Mouse (Mus musculus): Measurements from ENCODE around the gene Coro6. TPM values are rescaled to one million over a fixed set of nuclear protein-coding genes. Genes with fewer than 3 reads are reported as not detected.

Coro6 gene
- polyA plus RNA-seq (2015; fragmentation: Nextera tagmentation; extraction: Ambion mirVana): 0.22 and 0.31 TPM in 2 replicates

DNA sequence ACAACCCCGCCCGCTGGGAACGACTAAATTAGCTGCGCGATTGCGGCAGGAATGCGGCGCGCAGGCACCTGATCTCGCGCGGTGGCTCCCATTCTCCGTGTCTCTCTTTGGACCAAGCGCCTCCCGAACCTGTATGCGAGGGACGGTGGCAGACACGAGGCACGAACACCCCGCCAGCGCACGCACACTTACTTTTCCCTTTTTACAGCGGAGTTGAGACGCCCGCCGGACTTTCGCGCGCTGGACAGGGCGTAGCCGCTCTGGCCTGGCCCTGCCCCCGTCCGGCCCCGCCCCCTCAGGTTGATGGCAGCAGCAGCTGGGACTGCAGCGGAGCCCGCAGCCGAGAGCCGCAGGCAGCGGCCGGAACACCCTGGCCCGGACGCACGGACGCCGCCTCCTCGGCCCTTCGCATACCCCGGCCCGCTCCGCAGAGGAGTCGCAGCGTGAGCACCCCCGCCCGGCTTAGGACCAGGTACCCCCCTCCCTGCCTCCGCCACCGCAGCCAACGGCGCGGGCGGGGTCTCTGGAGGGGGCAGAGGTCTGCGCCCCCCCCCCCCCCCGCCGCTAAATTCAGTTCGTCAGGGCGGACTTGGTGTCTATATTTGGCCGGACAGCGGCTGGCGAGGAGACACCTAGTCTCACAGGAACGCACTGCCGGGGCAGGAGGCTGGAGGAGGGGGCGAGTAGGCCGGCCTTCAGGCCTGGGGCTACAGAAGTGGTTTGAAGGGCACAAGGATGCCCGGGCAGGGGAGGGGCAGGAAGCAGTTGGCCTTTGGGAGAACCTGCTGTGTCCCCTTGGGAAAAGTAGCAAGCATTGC lies at the start of gene Coro6:
Gene Coro6 (plus strand): TSS at position 129 of the 818 bp plus-strand sequence.
- Histone ChIP-seq H3K4me1 (replicated peaks) (peaks cover 16% of the 10 kb centered on the region), H3K27me3 (peaks cover 83% of the 10 kb centered on the region), H3K9ac (peak within 1 kb of the TSS; percentile 69), H3K9me3 (no peaks in the 10 kb centered on the region), H3K36me3 (peaks cover 9% of the 10 kb centered on the region), H3K4me3 (peak within 1 kb of the TSS; percentile 53), H3K27ac (replicated peaks) (no peak within 1 kb of the TSS), H3K4me2 (peak within 1 kb of the TSS; percentile 99)
- WGBS: 1% methylated on average over 68 of the region's 73 CpGs
- peak; percentile 60; the same call in 1 of the 2 replicates for ATAC-seq (ENCODE audit: low read depth)

DNA sequence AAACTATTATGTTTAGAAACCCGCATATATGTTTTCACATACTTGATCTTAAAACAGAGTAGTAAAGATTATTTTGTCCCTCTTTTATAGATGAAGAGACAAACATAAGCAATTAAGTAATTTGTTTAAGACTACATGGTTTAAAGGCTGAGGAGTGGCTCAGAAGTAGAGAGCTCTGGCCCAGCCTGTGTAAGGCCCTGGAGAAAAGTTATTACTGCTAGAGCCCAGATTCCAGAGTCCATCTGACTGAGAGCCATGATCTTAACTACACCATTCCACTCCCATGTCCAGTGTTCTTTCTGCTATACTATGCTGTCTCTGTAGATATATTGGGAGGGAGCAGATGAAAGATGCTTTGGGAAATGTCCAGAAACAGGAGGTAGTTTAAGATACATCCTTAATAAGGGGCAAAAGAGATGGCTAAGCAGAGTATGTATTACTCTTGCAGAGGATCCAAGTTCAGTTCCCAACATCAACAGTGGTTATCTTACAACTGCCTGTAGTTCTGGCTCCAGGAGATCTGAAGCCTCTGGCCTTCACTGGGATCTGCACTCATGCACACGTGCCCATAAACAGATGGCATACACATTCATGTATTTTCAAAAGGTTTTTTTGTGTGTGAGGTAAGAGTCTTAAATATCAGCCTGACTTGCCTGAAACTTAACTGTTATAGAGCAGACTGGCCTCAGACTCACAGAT lies 47.9 kb upstream of the Coro6 start:
- Histone ChIP-seq H3K27ac (replicated peaks) (no peak overlapping the region), H3K4me3 (no peak overlapping the region), H3K4me1 (replicated peaks) (no peaks in the 10 kb centered on the region), H3K27me3 (no peaks in the 10 kb centered on the region), H3K9me3 (no peaks in the 10 kb centered on the region), H3K9ac (no peak overlapping the region), H3K36me3 (0 out of 2 replicates have a peak, but pooled peaks cover under 1% of the 10 kb centered on the region), H3K4me2 (no peak overlapping the region)
- ATAC-seq (ENCODE audit: low read depth): no peak
- 86% methylated on average over 2 of the region's 2 CpGs for WGBS

DNA sequence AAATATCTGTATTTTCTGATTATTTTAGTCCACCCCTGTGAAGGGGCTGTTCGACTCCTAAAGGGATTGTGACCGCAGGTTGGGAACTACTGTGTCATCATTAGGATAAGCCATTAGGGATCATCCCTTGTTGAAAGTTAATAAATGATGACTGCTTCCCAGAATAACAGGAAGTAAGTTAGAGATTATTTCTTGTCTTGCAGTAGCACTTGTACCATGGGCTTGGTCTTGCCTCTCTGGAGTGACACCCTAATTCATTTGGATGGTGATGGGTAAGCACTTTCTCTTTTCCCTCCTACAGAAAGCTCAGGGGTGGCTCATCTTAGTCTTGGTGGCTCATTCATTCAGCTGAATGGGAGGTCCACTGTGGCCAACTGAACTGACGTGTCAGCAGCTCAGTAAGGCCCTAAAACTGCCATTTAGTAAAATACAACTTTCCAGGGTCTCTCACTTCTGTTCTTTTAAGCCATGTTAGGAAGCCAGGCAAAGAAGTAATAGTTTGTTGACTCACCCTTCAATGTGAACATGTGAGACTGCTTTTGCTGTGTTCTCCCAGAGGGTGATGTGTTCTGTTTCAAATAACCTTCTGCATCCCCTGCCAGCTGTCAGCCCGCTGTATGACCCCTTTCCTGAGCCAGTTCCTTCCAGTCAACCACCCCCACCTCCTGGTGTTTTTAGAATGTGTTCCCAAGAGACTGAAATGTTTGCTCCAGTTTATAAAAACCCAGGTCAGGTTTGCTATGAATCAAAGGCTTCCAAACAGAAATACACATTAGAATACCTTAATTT lies 45.8 kb upstream of the Coro6 start:
- no peak for ATAC-seq (ENCODE audit: low read depth)
- no peak overlapping the region for H3K4me3 ChIP-seq
- 61% methylated on average over 4 of the region's 4 CpGs for WGBS
- H3K4me2 ChIP-seq: no peak overlapping the region
- H3K36me3 ChIP-seq: peaks cover 4% of the 10 kb centered on the region
- no peaks in the 10 kb centered on the region for H3K9me3 ChIP-seq
- H3K4me1 ChIP-seq (replicated peaks): no peaks in the 10 kb centered on the region
- H3K27me3 ChIP-seq: no peaks in the 10 kb centered on the region
- no peak overlapping the region for H3K27ac ChIP-seq (replicated peaks)
- H3K9ac ChIP-seq: no peak overlapping the region

DNA sequence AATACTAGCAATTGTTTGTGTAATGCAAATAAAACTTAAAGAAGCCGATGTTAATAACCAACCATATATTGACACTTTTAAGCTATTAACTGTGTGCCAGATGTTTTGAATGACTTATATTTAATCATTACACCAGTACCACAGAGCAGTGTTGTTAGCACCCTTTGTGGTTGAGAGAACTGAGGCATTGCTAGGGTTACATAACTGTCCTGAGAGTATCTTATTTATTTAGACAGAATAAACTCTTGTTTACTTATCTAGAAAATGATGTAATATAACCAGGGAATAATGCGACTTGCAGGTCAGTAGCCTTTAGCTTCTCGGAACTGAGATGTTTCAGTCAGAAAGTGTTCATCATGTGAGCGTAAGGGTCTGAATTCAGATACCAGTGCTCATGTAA lies 44.2 kb upstream of the Coro6 start:
- no peaks in the 10 kb centered on the region for H3K27me3 ChIP-seq
- WGBS: 93% methylated on average over 4 of the region's 4 CpGs

DNA sequence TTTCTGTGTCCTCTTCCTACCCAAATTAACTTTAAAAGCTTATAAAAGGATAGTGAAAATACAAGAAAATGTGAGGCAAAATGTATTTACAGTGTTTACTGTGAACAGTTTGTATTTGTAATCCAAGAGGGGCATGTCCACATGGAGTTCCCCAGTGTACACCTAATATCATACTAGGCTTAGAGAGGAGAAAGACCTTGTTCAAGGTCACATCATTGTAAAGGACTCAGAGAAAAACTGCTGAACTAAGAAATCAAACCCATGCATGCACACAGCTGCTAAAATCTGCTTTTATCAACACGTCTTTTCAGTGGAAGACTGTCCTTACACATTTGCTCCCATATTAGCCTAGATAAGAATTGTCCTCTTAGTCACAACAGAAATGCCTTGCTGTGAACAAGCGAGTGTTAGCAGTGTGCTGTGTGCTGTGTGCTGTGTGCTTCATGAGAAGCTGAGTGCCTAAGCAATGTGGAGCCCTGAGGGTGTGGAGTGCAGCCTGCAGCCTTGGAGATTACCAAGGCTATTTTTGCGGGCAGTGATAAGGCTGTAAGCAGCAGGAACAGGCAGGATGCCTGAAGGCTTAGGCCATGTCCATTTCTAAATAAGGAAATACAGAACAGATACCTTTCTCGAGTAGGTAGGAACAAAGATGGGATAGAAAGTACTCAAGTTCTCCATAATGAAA lies 38.9 kb upstream of the Coro6 start:
- H3K4me1 ChIP-seq (replicated peaks): no peaks in the 10 kb centered on the region
- peaks cover 38% of the 10 kb centered on the region for H3K36me3 ChIP-seq
- H3K4me2 ChIP-seq: no peak overlapping the region
- no peak overlapping the region for H3K27ac ChIP-seq (replicated peaks)
- ATAC-seq (ENCODE audit: low read depth): no peak
- H3K9me3 ChIP-seq: no peaks in the 10 kb centered on the region
- no peak overlapping the region for H3K4me3 ChIP-seq
- no peak overlapping the region for H3K9ac ChIP-seq
- no peaks in the 10 kb centered on the region for H3K27me3 ChIP-seq
- WGBS: 88% methylated on average over 4 of the region's 4 CpGs

More for the DNA sequence above, 44.2 kb upstream of the Coro6 start:
- Histone ChIP-seq H3K9ac (no peak overlapping the region), H3K36me3 (peaks cover 17% of the 10 kb centered on the region), H3K27ac (replicated peaks) (no peak overlapping the region), H3K4me3 (no peak overlapping the region), H3K4me1 (replicated peaks) (no peaks in the 10 kb centered on the region), H3K9me3 (no peaks in the 10 kb centered on the region), H3K4me2 (no peak overlapping the region)
- no peak for ATAC-seq (ENCODE audit: low read depth)

DNA sequence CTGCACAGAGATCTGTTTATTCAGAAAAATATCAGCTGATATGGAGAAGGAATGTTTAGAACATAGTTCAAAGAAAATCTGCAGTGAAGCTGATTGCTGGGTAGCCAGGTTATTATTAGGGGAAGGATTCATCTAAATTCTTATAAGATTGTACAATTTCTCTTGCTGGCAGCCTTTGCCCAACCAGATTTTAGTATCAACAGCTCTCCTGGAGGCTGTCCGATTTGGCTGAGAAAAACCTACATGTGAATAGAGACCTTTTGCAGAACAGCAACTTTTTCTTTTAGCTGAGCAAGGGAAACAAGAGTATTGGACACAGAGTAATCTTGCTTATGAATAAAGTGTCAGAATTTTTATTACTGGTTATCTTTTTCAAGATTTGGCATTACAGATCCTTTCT lies 33.8 kb upstream of the Coro6 start:
- Histone ChIP-seq H3K4me3 (no peak overlapping the region), H3K4me1 (replicated peaks) (no peaks in the 10 kb centered on the region), H3K9ac (no peak overlapping the region), H3K27me3 (no peaks in the 10 kb centered on the region), H3K36me3 (peaks cover 35% of the 10 kb centered on the region), H3K27ac (replicated peaks) (no peak overlapping the region), H3K9me3 (no peaks in the 10 kb centered on the region), H3K4me2 (no peak overlapping the region)
- no peak for ATAC-seq (ENCODE audit: low read depth)
- WGBS: 94% methylated on average over 1 of the region's 1 CpGs

DNA sequence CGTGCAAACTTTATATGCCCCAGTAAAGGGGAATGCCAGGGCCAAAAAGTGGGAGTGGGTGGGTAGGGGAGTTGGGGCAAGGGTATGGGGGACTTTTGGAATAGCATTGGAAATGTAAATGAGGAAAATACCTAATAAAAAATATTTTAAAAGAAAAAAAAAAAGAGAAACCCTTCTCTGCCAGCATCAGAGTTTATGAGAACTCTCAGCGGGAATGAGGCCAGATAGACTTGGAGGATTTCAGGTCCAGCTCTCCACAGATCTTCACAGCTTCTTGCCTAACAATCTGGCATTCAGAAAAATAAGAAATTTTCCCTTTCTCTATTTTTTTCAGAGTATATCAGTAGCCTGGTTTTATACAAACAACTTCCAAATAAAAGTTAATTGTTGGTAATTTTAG lies 25.2 kb upstream of the Coro6 start:
- no peaks in the 10 kb centered on the region for H3K27me3 ChIP-seq
- H3K27ac ChIP-seq (replicated peaks): no peak overlapping the region
- H3K9ac ChIP-seq: no peak overlapping the region
- H3K4me2 ChIP-seq: no peak overlapping the region
- 89% methylated on average over 2 of the region's 2 CpGs for WGBS
- no peak for ATAC-seq (ENCODE audit: low read depth)
- H3K36me3 ChIP-seq: peaks cover 36% of the 10 kb centered on the region
- H3K4me3 ChIP-seq: no peak overlapping the region
- H3K9me3 ChIP-seq: no peaks in the 10 kb centered on the region
- H3K4me1 ChIP-seq (replicated peaks): no peaks in the 10 kb centered on the region

DNA sequence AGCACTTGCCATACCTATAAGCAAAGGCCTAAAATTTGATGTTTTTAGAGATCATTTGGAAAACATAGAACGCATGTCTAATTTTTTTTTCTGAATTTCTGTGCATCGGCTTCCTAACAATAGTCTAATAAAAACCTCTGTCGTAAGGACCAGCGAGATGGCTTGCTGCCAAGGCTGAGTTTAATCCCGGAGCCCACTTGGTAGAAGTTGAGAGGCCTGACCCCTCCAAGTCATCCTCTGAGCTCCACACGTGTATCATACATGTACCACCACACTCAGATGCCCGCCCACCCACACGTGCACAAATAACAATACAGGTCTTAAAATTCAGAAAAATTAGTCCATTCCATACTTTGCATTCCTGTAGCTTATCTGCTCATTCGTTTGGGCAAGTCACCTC lies 22.1 kb upstream of the Coro6 start:
- no peaks in the 10 kb centered on the region for H3K27me3 ChIP-seq
- no peak overlapping the region for H3K4me2 ChIP-seq
- no peaks in the 10 kb centered on the region for H3K4me1 ChIP-seq (replicated peaks)
- ATAC-seq (ENCODE audit: low read depth): no peak
- H3K9ac ChIP-seq: no peak overlapping the region
- 93% methylated on average over 9 of the region's 9 CpGs for WGBS
- H3K27ac ChIP-seq (replicated peaks): no peak overlapping the region
- peaks cover 48% of the 10 kb centered on the region for H3K36me3 ChIP-seq
- H3K9me3 ChIP-seq: no peaks in the 10 kb centered on the region
- H3K4me3 ChIP-seq: no peak overlapping the region

DNA sequence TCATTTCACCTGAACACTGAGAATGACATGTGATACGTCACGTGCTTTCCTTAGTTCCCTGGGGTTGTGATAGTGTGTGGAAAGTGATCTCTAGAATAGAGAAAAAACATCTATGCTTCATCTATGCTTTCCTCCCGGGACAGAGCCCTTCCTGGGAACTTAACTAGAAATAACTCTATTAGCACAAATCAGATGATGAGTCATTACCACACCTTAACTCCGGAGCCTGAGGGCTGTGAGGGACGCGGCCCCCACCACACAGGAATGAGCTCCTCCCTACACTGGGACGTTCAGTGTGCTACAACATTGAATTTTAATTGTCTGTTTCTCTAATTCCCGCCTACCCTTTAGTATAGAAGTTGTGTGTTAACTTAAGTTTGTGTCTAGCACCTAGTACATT lies 21.2 kb upstream of the Coro6 start:
- Histone ChIP-seq H3K27me3 (no peaks in the 10 kb centered on the region), H3K9ac (no peak overlapping the region), H3K4me3 (no peak overlapping the region), H3K27ac (replicated peaks) (no peak overlapping the region), H3K4me1 (replicated peaks) (no peaks in the 10 kb centered on the region), H3K4me2 (no peak overlapping the region), H3K9me3 (no peaks in the 10 kb centered on the region), H3K36me3 (peaks cover 48% of the 10 kb centered on the region)
- WGBS: 91% methylated on average over 8 of the region's 8 CpGs
- no peak for ATAC-seq (ENCODE audit: low read depth)

DNA sequence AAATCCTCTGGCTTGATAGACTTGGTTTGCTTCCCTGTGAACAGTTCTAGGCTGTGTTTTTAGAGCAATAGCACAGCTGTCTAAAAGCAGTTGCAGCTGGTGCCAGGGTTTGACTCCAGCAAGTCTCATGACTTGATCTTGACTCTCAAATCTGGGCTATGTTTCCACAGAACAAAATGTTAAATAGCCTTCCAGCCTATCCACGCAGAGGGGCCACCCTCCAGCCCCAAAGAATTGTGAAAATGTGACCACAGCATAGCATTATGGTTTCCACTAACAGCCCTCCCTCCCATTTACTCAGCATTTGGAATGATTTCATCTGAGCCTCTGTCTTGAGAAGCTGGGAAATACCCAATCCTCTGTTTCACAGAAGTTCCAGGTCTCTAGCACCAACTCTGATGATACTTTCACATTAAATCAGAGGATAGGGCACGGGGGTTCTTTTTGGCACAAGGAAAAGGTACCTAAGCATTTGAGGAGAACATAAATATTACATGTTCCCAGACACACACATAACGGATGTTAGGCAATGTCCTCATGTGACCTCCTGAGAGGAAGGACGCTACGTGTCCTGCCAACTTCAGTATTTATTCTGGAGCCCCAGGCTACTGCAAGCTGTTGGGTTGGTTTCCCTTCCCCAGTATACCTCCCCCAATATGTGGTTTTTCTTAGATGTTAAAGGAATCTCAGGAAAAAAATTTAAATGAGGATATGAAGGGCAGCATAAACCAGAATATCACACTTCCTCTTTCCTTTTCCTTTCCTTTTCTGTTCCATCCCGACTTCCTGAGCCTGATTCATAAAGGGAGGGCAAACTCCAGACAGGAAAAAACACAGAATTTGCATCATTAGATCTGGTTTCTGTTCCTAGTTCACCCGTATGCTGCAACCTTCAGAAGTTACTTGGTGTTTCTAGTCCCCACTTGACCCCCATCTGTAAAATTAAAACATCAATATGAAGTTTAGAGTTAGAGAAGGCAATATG lies 19.7 kb upstream of the Coro6 start:
- Histone ChIP-seq H3K27ac (replicated peaks) (no peak overlapping the region), H3K36me3 (peaks cover 46% of the 10 kb centered on the region), H3K4me3 (no peak overlapping the region), H3K4me1 (replicated peaks) (no peaks in the 10 kb centered on the region), H3K9me3 (no peaks in the 10 kb centered on the region), H3K4me2 (no peak overlapping the region), H3K27me3 (no peaks in the 10 kb centered on the region), H3K9ac (no peak overlapping the region)
- WGBS: 71% methylated on average over 7 of the region's 7 CpGs
- ATAC-seq (ENCODE audit: low read depth): no peak

DNA sequence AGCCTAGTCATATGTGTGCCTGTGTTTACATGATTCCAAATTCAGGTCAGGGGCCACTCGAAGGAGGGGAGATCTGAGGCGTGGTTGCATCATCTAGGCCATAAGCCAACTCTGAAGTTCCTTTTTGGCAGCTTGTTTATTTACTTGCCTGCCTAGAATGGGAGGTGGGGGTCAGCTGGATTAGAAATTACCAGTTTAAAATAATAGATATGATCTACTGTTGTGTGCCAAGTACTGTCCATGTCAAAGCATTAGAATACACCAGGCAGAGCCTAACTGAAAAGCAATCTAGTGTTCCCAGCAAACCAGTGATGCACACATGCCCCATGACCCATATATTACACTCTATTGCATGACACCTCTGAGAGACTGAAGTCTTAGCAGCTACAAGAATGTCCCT lies 17.3 kb upstream of the Coro6 start:
- Histone ChIP-seq H3K27ac (replicated peaks) (no peak overlapping the region), H3K9ac (no peak overlapping the region), H3K27me3 (no peaks in the 10 kb centered on the region), H3K4me2 (no peak overlapping the region), H3K4me1 (replicated peaks) (no peaks in the 10 kb centered on the region), H3K36me3 (peaks cover 38% of the 10 kb centered on the region), H3K9me3 (no peaks in the 10 kb centered on the region), H3K4me3 (no peak overlapping the region)
- 82% methylated on average over 2 of the region's 2 CpGs for WGBS
- no peak for ATAC-seq (ENCODE audit: low read depth)
